Mouse (Mus musculus): Measurements from ENCODE around the gene Efcab11. TPM values are rescaled to one million over a fixed set of nuclear protein-coding genes. Genes with fewer than 3 reads are reported as not detected.

Gene Efcab11
- polyA plus RNA-seq, 1 experiment from 2014 or later, result 7.1 TPM

DNA sequence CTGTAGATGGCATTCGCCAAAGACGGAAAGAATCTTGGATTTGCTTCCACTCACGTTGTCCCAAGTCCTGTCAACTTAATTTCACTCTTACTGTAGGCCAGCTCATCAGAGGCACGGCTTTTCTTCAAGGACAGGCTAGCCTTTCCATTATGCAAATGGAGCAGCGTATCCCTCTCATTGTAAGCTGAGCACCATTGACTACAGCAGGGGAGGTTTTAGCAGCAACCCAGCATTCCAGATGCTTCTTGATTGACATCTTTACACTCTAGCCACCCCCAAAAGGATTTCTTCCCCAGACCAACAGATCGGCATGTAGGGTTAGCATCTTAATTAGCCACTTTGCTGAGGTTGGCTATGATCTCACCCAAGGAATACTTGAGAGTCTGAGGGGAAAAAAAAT lies 231.8 kb downstream of the Efcab11 start:
- WGBS, result 30% methylated on average over 6 of the region's 6 CpGs
- Histone ChIP-seq H3K4me1 (replicated peaks; ENCODE audit: control insufficient read depth, insufficient read depth, low read length) (peaks cover 3% of the 10 kb centered on the region; the same call in 1 of the 2 replicates), H3K27me3 (replicated peaks; ENCODE audit: control insufficient read depth, insufficient read depth, low read length) (no peaks in the 10 kb centered on the region), H3K4me3 (replicated peaks; ENCODE audit: low read length) (no peak overlapping the region), H3K36me3 (ENCODE audit: control insufficient read depth, insufficient read depth) (no peaks in the 10 kb centered on the region), H3K27ac (ENCODE audit: low read length) (no peak overlapping the region), H3K4me2 (ENCODE audit: low read length) (no peak overlapping the region), H3K9me3 (ENCODE audit: control insufficient read depth, low read length) (no peaks in the 10 kb centered on the region), H3K9ac (replicated peaks; ENCODE audit: low read depth, low read length) (no peak overlapping the region)
- no peak for ATAC-seq

DNA sequence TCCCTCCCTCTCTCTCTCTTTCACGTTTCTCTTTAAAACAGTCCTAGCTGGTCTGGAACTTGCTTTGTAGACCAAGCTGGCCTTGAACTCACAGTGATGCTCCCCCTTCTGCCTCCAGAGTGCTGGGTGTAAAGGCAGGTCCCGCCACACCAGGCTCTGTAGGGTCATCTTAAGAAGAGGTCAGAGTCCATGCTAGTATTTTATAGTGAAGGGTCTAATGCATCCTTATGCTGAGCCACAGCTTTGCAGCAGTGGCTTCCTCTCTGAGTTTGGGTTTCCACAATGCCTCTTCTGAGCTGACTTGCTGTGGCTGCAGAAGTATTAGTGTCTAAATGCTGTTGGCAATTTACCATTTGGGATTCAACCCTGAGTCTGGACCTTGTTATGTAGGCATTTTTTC lies 234.5 kb downstream of the Efcab11 start:
- Histone ChIP-seq H3K36me3 (ENCODE audit: control insufficient read depth, insufficient read depth) (no peaks in the 10 kb centered on the region), H3K27ac (ENCODE audit: low read length) (no peak overlapping the region), H3K9me3 (ENCODE audit: control insufficient read depth, low read length) (no peaks in the 10 kb centered on the region; the same call in 1 of the 2 replicates), H3K4me1 (replicated peaks; ENCODE audit: control insufficient read depth, insufficient read depth, low read length) (peaks cover 3% of the 10 kb centered on the region; the same call in 1 of the 2 replicates), H3K4me3 (replicated peaks; ENCODE audit: low read length) (no peak overlapping the region), H3K9ac (replicated peaks; ENCODE audit: low read depth, low read length) (no peak overlapping the region), H3K4me2 (ENCODE audit: low read length) (no peak overlapping the region), H3K27me3 (replicated peaks; ENCODE audit: control insufficient read depth, insufficient read depth, low read length) (no peaks in the 10 kb centered on the region)
- 72% methylated on average over 2 of the region's 2 CpGs for WGBS
- no peak for ATAC-seq

DNA sequence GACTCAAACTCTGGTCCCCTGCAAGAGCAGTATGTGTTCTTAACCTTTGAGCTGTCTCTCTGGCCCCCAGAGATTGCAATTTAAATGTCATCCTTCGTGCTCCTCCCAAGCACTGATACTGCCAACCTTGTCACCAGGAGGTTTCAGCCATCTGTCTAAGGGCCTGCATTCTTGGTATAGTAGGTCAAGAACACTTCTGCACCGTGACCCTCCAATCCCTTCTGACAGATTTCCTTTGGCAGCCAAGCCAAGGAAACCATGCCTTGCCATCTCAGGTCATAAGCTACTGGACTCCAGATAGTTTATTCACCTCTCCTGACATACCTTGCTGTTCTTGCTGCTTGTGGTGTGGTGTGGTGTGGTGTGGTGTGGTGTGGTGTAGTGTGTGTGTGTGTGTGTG lies 235.5 kb downstream of the Efcab11 start:
- Histone ChIP-seq H3K27me3 (replicated peaks; ENCODE audit: control insufficient read depth, insufficient read depth, low read length) (no peaks in the 10 kb centered on the region), H3K9me3 (ENCODE audit: control insufficient read depth, low read length) (no peaks in the 10 kb centered on the region; the same call in 1 of the 2 replicates), H3K4me3 (replicated peaks; ENCODE audit: low read length) (no peak overlapping the region), H3K9ac (replicated peaks; ENCODE audit: low read depth, low read length) (no peak overlapping the region), H3K4me2 (ENCODE audit: low read length) (no peak overlapping the region), H3K27ac (ENCODE audit: low read length) (no peak overlapping the region), H3K4me1 (replicated peaks; ENCODE audit: control insufficient read depth, insufficient read depth, low read length) (peaks cover 3% of the 10 kb centered on the region; the same call in 1 of the 2 replicates), H3K36me3 (ENCODE audit: control insufficient read depth, insufficient read depth) (no peaks in the 10 kb centered on the region)
- ATAC-seq, result no peak
- 85% methylated on average over 2 of the region's 2 CpGs for WGBS

DNA sequence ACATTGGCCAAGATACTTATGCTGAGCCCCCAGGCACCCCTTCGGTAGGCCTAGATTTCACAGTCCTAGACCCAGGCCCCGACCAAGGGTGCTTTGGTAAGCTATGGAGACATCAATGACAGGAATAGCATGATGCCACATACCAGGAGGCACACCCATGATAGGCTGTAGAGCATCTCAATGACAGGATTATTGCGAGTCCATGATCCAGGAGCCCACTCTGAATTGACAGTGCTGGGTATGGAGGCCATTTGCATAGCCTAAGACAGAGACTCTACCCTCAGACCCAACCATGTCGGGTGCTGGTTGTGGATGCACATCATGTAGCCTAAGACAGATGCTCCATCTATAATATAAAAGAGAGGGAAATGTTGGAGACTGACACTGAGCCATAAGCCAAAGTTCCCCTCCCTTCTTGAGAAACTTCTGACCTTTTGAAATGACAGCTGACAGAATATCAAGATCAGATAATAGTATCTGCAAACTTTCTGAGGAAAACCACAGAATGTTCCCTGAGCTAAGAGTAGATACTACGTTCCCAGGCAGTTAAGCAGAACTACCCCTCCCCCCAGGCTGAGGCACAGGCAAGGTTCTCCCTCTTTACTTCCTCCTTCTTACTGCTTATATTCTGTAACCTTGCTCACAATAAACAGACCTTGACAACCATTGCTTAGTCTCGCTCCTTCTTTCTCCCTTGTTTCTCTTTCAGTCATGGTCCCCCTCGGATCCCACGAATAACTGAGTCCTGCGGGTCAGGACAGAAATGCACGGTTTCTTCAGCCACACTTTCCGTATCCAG lies 237.5 kb downstream of the Efcab11 start:
- Histone ChIP-seq H3K27me3 (replicated peaks; ENCODE audit: control insufficient read depth, insufficient read depth, low read length) (no peaks in the 10 kb centered on the region), H3K27ac (ENCODE audit: low read length) (no peak overlapping the region), H3K4me1 (replicated peaks; ENCODE audit: control insufficient read depth, insufficient read depth, low read length) (no peaks in the 10 kb centered on the region), H3K4me2 (ENCODE audit: low read length) (no peak overlapping the region), H3K9me3 (ENCODE audit: control insufficient read depth, low read length) (peaks cover 3% of the 10 kb centered on the region; the same call in 1 of the 2 replicates), H3K9ac (replicated peaks; ENCODE audit: low read depth, low read length) (no peak overlapping the region), H3K36me3 (ENCODE audit: control insufficient read depth, insufficient read depth) (no peaks in the 10 kb centered on the region), H3K4me3 (replicated peaks; ENCODE audit: low read length) (no peak overlapping the region)
- WGBS, result 90% methylated on average over 11 of the region's 11 CpGs
- ATAC-seq, result no peak

DNA sequence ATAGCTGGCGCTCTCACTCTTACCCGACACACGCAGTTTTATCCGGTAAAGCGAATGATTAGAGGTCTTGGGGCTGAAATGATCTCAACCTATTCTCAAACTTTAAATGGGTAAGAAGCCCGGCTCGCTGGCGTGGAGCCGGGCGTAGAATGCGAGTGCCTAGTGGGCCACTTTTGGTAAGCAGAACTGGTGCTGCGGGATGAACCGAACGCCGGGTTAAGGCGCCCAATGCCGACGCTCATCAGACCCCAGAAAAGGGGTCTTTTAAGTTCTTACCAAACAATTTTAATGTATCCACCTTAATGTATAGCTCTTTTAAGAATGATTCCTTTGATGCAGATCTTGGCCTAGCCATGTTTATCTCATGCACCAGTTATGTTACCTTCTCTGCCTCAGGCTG lies 238.8 kb downstream of the Efcab11 start:
- Histone ChIP-seq H3K9me3 (ENCODE audit: control insufficient read depth, low read length) (peaks cover 3% of the 10 kb centered on the region; the same call in 1 of the 2 replicates), H3K4me2 (ENCODE audit: low read length) (no peak overlapping the region), H3K4me3 (replicated peaks; ENCODE audit: low read length) (no peak overlapping the region), H3K27me3 (replicated peaks; ENCODE audit: control insufficient read depth, insufficient read depth, low read length) (no peaks in the 10 kb centered on the region), H3K36me3 (ENCODE audit: control insufficient read depth, insufficient read depth) (no peaks in the 10 kb centered on the region), H3K27ac (ENCODE audit: low read length) (no peak overlapping the region), H3K9ac (replicated peaks; ENCODE audit: low read depth, low read length) (no peak overlapping the region), H3K4me1 (replicated peaks; ENCODE audit: control insufficient read depth, insufficient read depth, low read length) (peaks cover 11% of the 10 kb centered on the region)
- ATAC-seq, result no peak
- 96% methylated on average over 18 of the region's 18 CpGs for WGBS

GRCm38 (mm10) chr12:99644966-99645365 lies 239.3 kb downstream of the Efcab11 start:
- H3K4me2 ChIP-seq (ENCODE audit: low read length), result no peak overlapping the region
- no peaks in the 10 kb centered on the region for H3K36me3 ChIP-seq (ENCODE audit: control insufficient read depth, insufficient read depth)
- H3K27me3 ChIP-seq (replicated peaks; ENCODE audit: control insufficient read depth, insufficient read depth, low read length), result no peaks in the 10 kb centered on the region
- no peak for ATAC-seq
- 91% methylated on average over 37 of the region's 37 CpGs for WGBS
- peaks cover 15% of the 10 kb centered on the region for H3K4me1 ChIP-seq (replicated peaks; ENCODE audit: control insufficient read depth, insufficient read depth, low read length)
- H3K27ac ChIP-seq (ENCODE audit: low read length), result no peak overlapping the region
- H3K9ac ChIP-seq (replicated peaks; ENCODE audit: low read depth, low read length), result no peak overlapping the region
- no peak overlapping the region for H3K4me3 ChIP-seq (replicated peaks; ENCODE audit: low read length)
- H3K9me3 ChIP-seq (ENCODE audit: control insufficient read depth, low read length), result peaks cover 3% of the 10 kb centered on the region; the same call in 1 of the 2 replicates

Other genes starting within 250 kb of the Efcab11 start
- gene Tdp1, start 78 bp upstream of the Efcab11 start, polyA plus RNA-seq (2015; fragmentation: Nextera tagmentation; extraction: Ambion mirVana), result 73.7 and 75.1 TPM in 2 replicates
- 0.90 and 1.3 TPM in 2 replicates for gene Kcnk13, start 80.1 kb upstream of the Efcab11 start, polyA plus RNA-seq (2015; fragmentation: Nextera tagmentation; extraction: Ambion mirVana)
- 275 and 276 TPM in 2 replicates for gene Psmc1, start 225.7 kb upstream of the Efcab11 start, polyA plus RNA-seq (2015; fragmentation: Nextera tagmentation; extraction: Ambion mirVana)

All from forebrain, embryonic 16.5 days (tissue).